Mouse (Mus musculus): ENCODE results near the gene Cavin4.

Cavin4 gene

GRCm38 (mm10) chr4:48663271-48663670 lies at the start of gene Cavin4:
Cavin4 (plus strand) TSS chr4:48663514.
- no peak for DNase-seq

- DNase-seq: no peak
These were observed 47.8 kb upstream of the Cavin4 start for GRCm38 (mm10) chr4:48615483-48615882.

- DNase-seq: no peak
These were observed 46.1 kb upstream of the Cavin4 start for GRCm38 (mm10) chr4:48617201-48617600.

- DNase-seq: no peak
These were observed 43.2 kb upstream of the Cavin4 start for GRCm38 (mm10) chr4:48620121-48620520.

GRCm38 (mm10) chr4:48622246-48622645 lies 41.1 kb upstream of the Cavin4 start:
- no peak for DNase-seq

GRCm38 (mm10) chr4:48622946-48623345 lies 40.4 kb upstream of the Cavin4 start:
- DNase-seq: no peak

DNA sequence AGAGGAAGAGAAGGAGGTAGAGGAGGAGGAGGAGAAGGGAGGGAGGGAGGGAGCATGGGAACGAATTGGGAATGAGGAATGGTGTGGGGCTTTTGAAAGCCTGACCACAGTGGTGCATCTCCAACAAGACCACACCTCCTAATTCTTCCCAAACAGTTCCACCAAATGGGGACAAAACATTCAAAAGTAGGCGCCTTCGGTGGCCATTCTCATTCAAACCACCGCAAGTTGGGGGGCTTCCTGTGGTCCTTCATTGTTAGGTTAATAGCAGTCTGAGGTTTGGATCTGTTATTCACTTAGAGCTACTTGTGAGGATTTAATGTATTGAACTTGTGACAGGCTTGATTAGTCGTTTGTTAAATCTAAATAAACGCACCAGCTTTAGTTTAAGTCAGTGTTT lies 38.4 kb upstream of the Cavin4 start:
- no peak for DNase-seq

DNA sequence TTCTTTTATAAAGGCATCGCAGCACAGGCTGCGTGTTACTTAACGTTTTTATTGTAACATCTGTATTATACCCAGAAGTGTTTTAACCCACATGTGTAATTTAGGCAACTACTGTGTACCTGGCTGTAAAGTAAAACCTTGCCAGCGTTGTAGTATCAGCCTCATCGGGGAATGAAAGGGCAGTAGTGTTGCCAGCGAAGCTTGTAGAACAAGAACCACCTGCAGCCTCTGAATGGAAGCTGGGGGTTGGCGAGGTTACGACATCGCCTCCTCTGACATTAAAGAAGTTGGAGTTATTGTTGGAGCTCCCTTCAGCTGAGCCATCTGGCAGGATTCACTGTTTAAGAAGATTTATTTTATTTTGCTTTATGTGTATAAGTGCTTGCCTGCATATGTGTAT lies 37.5 kb upstream of the Cavin4 start:
- no peak for DNase-seq

- DNase-seq: no peak
These were observed 33.9 kb upstream of the Cavin4 start for GRCm38 (mm10) chr4:48629445-48629844.

DNA sequence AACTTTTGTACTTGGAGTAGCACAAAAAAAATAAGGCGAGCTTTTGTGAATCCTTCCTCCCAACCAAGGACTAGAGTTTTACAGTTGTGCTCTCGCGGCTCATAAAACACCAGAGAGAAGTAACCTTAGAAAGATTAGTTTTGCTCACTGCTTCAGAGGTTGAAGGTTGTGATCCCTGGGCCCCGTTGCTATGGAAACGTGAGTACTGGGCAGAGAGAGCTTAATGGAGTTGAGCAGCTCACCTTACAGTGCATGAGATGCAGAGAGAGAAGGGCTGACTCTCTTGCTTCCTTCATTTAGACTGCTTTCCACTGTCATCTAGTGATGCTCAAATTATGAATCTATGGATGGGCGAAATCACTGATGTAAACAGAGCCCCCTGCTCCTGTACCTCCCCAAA lies 29.8 kb upstream of the Cavin4 start:
- DNase-seq: no peak

- DNase-seq: no peak
These were observed 29.3 kb upstream of the Cavin4 start for GRCm38 (mm10) chr4:48634058-48634457.

DNA sequence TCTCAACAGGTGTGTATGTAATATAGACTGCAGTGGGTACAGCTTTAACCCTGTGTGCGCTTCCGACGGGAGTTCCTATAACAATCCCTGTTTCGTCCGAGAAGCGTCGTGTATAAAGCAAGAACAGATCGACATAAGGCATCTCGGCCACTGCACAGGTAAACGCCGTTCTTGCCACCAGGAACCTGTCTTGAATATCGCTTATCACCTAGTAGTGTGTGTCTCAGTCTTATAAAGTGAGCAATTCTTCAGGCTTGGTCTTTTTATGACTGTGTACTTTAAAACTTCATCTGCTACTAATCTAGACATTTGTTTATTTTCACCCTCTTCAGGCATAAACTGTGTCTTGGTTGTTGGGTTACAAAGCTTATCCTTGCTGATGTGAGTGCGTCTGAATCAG lies 26.5 kb upstream of the Cavin4 start:
- DNase-seq: no peak

DNA sequence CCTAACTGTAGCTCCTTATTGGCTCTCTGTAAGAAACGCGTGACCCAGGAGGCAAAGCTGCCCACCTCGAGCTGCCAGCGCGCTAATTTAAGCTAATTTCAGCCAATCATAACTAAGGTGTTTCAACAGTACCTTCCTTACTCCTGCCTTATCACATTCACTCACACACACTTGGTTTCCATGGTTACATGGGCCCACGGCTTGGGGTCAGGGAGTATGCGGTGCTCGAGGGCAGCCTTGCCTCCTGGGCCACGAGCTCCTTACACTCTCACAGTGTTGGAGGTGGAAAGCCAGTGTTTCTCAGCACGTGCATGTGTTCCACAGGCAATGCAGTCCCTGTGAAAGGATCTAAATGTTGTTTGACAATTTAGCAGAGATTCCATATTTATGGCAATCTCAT lies 25.2 kb upstream of the Cavin4 start:
- DNase-seq: no peak

- DNase-seq: no peak
These were observed 23.8 kb upstream of the Cavin4 start for GRCm38 (mm10) chr4:48639503-48639902.

- DNase-seq: no peak
These were observed 19.5 kb upstream of the Cavin4 start for GRCm38 (mm10) chr4:48643801-48644200.

DNA sequence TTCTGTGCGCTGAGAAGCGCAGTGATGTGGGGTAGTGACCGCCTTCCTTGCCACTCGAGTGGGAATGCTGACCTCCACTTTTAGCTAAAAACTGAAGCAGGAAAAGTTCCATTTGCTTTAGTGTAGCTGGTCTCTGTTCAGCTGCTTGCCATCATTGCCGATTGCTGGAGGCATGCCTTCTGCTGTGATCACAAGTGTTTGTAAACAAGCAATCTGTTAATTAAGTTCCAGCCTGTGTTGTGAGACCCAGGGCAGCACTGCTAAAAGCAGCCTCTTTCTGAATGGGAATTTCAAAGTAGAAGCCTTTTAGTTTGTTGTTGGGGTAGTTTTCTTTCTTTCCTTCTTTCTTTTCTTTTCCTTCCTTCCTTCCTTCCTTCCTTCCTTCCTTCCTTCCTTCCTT lies 17.2 kb upstream of the Cavin4 start:
- DNase-seq: no peak

- DNase-seq: no peak
These were observed 12.5 kb upstream of the Cavin4 start for GRCm38 (mm10) chr4:48650617-48651360.

DNA sequence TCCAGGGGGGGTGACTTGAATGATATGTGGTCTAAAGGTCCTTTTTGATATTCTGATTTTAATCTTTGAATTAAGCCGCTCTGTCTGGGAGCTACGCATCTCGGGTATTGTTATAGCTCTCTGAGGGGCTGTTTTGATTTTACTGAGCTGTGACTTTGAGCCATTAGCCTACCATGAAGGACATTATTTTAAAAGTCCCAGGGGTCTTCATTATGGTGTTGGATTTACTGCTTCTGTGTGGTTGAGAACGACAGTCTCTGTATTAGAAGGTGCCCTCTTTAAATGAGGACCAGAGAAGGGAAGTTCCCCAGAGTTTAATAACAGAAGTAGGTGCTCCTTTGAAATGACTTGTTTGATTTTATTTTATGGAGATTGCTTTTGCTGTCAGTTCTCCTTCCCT lies 9.2 kb upstream of the Cavin4 start:
- no peak for DNase-seq

GRCm38 (mm10) chr4:48656530-48656929 lies 6.8 kb upstream of the Cavin4 start:
- no peak for DNase-seq

GRCm38 (mm10) chr4:48660144-48660543 lies 3.2 kb upstream of the Cavin4 start:
- DNase-seq: no peak

DNA sequence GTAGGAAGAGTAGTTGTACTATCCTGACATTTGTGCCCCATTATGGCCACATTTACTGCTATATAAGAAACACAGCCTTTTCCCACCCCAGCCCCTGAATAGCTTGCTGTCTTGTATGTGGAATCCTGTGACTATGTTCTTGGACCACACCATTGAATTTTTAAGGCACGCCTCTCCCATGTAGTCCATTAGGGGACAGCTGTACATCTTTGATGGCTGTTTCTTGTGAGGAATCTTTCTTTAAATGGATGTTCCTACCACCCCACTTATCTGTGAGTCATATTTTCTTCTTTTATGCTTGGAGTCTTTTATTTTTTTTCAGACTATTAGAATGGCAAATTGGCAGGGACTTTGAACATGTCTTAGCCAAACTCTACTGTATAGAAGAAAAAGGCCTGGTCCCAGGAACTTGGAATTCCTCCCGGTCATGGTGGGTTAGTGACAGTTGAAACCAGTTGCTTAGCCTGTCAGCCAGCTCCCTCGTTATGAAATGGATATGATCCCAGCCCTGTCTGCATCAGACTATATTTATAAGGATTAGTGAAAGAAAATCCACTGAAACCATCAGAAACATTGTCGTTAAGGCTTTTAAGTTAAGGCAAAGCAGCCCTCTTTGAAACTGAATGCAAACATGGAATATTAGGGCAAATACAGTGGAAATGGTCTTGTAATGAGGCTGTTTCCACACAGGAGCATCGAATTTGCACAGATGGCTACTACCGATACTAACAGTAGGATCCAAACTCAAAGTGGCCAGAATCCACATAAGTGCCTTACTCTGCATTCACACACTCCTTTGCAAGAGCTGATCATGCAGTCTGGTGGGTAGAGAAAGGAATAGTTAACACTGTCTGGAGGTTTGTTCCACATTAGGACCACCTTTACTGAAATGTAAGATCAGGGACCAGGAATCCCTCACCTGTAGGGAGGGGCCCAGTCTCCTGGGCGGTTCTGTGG lies 2.4 kb upstream of the Cavin4 start:
- DNase-seq: no peak

DNA sequence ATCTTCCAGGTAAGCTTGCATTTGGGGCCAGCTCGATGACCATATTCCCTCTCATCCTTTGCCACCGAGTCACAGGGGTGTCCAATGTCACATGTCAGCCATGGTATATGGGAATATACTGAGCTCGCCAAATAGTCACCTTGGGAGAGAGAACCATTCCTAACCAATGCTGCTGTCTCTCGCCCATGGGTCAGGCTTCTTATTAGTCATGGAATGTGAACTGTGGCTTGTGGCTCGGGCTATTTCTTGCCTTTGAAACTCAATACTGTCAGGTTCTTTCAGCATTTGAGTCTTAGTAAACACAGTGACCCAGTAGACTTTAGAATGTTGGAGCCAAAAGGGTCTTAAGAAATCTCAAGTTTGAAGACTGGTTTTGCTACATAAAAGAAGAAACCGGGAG lies 707 bp downstream of the Cavin4 start:
- no peak for DNase-seq

- no peak for DNase-seq
These were observed 4.0 kb downstream of the Cavin4 start for GRCm38 (mm10) chr4:48667279-48667678.

DNA sequence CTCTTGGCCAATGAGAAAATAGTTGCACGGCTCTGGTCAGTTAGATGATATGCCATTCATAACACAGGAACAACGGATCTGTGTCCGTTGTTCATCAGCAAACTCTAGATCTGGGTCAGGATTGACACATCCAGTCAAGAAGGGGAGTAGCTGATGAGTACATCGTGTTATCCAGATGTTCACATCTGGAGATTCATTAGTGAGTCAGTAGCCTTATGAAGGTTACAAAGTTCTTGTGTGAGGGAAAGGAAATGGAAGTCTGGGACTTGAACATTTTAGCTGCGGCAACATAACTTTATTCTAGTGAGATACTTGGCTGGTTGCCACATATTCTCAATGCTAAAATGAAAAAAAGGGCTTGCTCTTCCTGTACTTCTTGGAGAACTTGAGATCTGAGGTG lies 9.6 kb downstream of the Cavin4 start:
- no peak for DNase-seq
